Mouse (Mus musculus) heart, embryonic 15.5 days (tissue): ENCODE data around the gene Cyb561a3. TPM values are rescaled to one million over a fixed set of nuclear protein-coding genes. Genes with fewer than 3 reads are reported as not detected.

Experiments
- ATAC-seq: fragments of 200-750 bp; cut with Nextera tagmentation; replicated peaks from 2 replicates; pipeline ENCODE4 v1.8.0; 2017; ENCODE audit warnings: low read depth, moderate TSS enrichment; ENCODE audit not compliant: insufficient number of reproducible peaks, insufficient read depth, low FRiP score
- H3K27ac ChIP-seq: fragments of 300-500 bp; sonication (generic); 2 replicates; pipeline ENCODE4 v1.5.1; 2015; ENCODE audit warnings: mild to moderate bottlenecking, inconsistent platforms
- H3K27me3 ChIP-seq: fragments of 300-500 bp; sonication (generic); 2 replicates; pipeline ENCODE4 v1.6.1; 2015; ENCODE audit warnings: inconsistent platforms
- H3K36me3 ChIP-seq: fragments of 300-500 bp; sonication (generic); 2 replicates; pipeline ENCODE4 v1.6.1; 2015; ENCODE audit warnings: mild to moderate bottlenecking, inconsistent platforms
- H3K4me1 ChIP-seq: fragments of 300-500 bp; sonication (generic); replicated peaks from 2 replicates; pipeline ENCODE4 v1.6.1; 2015; ENCODE audit warnings: inconsistent platforms
- H3K4me2 ChIP-seq: fragments of 300-500 bp; sonication (generic); 2 replicates; pipeline ENCODE4 v1.6.1; 2015; ENCODE audit warnings: inconsistent platforms, mild to moderate bottlenecking, moderate library complexity
- H3K4me3 ChIP-seq: fragments of 300-500 bp; sonication (generic); 2 replicates; pipeline ENCODE4 v1.5.1; 2015; ENCODE audit warnings: mild to moderate bottlenecking, inconsistent platforms
- H3K9ac ChIP-seq: fragments of 300-500 bp; sonication (generic); 2 replicates; pipeline ENCODE4 v1.6.1; 2015; ENCODE audit warnings: mild to moderate bottlenecking, inconsistent platforms
- H3K9me3 ChIP-seq: fragments of 300-500 bp; sonication (generic); replicated peaks from 2 replicates; pipeline ENCODE4 v1.6.1; 2016; ENCODE audit warnings: inconsistent platforms
- WGBS: fragments of 180-500 bp; shearing (Covaris S2); methylation state at CpG from one replicate; pipeline ENCODE4 v1.1.7; 2015; ENCODE audit warnings: mixed read lengths; 5-methylcytosine and 5-hydroxymethylcytosine counted together
- polyA plus RNA-seq: library from polyadenylated mRNA; unstranded; fragments of >200 nt; fragmentation: Nextera tagmentation; extraction: Ambion mirVana; gene quantifications from 2 replicates; pipeline ENCODE4 v1.2.1, GENCODE M21; 2015

Gene Cyb561a3
- polyA plus RNA-seq, 1 experiment from 2014 or later: 15.4 TPM

DNA sequence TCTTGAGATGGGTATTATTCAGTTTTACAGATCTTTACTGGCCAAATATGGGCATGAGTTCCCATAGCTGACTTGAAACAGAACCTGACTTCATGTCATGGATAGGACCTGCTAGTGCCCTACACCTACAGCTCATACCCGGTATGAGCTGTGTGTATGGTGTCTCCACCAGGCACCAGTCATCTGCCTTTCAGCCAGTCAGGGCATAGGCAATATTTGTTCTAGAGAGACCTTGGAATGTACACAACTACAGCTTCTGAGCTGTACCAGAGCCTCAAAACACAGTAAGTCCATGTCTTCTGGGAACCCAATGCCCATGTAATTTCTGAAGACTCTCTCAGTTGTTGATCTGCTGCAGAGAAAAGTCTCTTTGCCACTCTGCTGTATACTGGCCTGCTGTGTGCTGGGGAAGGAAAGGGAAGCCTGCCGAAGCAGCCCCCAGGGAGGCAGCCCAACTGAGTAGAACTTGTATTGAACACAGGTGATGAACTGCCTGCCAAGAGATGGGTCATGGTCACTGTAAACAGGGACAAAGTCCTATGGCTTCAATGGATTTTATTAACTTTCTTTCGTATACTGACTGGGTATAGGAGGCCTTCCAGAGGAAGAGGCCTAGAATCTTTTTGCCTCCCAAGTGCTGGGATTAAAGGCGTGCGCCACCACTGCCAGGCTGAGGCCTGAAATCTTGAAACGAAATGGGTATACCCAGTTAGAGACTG is 14.8 kb downstream of the Cyb561a3 start:
- Histone ChIP-seq H3K4me2 (no peak overlapping the region), H3K27ac (no peak overlapping the region), H3K4me3 (no peak overlapping the region), H3K4me1 (no peaks in the 10 kb centered on the region), H3K27me3 (no peaks in the 10 kb centered on the region), H3K9me3 (no peaks in the 10 kb centered on the region), H3K36me3 (peaks cover 21% of the 10 kb centered on the region), H3K9ac (no peak overlapping the region)
- no peak for ATAC-seq
- WGBS: 86% methylated on average over 6 of the region's 6 CpGs

DNA sequence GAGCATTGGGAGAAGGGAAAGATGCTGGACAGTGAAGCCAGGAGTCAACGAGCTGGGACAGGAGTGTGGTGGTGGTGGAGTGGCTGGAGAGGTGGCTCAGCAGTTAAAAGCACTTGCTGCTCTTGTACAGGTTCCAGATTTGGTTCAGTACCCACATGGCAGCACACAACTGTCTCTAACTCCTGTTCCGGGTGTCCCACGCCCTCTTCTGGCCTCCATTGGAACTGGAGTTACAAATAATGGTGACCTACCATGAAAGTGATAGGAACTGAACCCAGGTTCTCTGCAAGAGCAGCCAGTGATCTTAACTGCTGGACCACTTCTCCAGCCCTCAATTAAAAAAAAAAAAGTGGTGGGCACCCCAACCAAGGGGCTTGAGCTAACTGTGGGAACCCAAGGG is 21.2 kb downstream of the Cyb561a3 start:
- no peak overlapping the region for H3K27ac ChIP-seq
- WGBS: 33% methylated on average over 3 of the region's 3 CpGs
- H3K9ac ChIP-seq: no peak overlapping the region
- H3K4me3 ChIP-seq: no peak overlapping the region
- no peaks in the 10 kb centered on the region for H3K9me3 ChIP-seq
- no peaks in the 10 kb centered on the region for H3K36me3 ChIP-seq
- peaks cover 8% of the 10 kb centered on the region for H3K4me1 ChIP-seq
- no peaks in the 10 kb centered on the region for H3K27me3 ChIP-seq
- H3K4me2 ChIP-seq: no peak overlapping the region
- no peak for ATAC-seq

DNA sequence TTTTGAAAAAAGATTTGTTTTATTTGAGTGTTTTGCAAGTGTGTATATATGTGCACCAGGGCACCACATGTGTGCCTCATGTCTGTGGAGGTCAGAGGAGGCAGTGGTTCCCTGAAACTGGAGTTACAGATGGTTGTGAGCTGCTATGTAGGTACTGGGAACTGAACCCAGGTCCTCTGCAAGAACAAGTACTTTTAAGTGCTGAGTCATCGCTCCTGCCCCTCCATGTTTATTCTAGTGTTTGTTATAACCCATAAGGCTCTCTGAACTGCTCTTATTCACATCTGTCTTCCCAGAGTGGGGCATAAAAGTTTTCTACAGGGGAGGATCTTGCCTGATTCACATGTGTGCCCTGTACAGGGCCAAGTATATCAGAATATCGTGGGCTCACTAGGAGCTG is 22.7 kb downstream of the Cyb561a3 start:
- ATAC-seq: no peak
- H3K4me3 ChIP-seq: no peak overlapping the region
- H3K4me1 ChIP-seq: peaks cover 22% of the 10 kb centered on the region
- no peaks in the 10 kb centered on the region for H3K27me3 ChIP-seq
- no peaks in the 10 kb centered on the region for H3K9me3 ChIP-seq
- no peaks in the 10 kb centered on the region for H3K36me3 ChIP-seq
- H3K4me2 ChIP-seq: no peak overlapping the region
- no peak overlapping the region for H3K9ac ChIP-seq
- WGBS: 89% methylated on average over 2 of the region's 2 CpGs
- H3K27ac ChIP-seq: no peak overlapping the region

DNA sequence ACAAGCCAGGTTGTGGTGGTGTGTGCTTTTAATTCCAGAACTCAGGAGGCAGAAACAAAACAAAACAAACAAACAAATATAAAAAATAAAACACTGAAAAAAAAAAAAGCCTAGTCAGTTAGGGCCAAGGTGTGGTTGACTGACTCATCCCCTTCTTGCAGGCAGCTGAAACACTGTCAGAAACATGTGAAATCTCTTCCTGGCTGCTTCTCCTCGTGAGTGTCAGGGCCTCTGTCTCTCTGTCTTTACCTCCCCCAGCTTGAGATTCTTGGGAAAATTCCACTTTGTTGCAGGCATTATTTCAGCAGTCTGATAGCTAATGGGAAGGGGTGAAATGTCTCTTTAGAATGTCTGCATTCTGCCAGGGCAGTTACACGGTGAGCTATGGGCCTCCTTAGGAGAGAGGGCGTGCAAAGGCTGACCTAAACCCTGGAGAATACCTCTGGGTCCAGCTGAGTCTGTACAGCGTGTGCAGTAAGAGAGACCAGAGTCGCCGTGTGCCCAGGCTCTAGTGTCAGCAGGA is 25.3 kb downstream of the Cyb561a3 start:
- Histone ChIP-seq H3K4me3 (peak overlapping the region; percentile 38), H3K4me2 (peak overlapping the region; percentile 54), H3K36me3 (peaks cover under 1% of the 10 kb centered on the region), H3K9ac (peak overlapping the region; percentile 48), H3K27ac (peak overlapping the region; percentile 81), H3K27me3 (no peaks in the 10 kb centered on the region), H3K9me3 (no peaks in the 10 kb centered on the region), H3K4me1 (peaks cover 34% of the 10 kb centered on the region)
- WGBS: 12% methylated on average over 6 of the region's 6 CpGs
- ATAC-seq: no peak

DNA sequence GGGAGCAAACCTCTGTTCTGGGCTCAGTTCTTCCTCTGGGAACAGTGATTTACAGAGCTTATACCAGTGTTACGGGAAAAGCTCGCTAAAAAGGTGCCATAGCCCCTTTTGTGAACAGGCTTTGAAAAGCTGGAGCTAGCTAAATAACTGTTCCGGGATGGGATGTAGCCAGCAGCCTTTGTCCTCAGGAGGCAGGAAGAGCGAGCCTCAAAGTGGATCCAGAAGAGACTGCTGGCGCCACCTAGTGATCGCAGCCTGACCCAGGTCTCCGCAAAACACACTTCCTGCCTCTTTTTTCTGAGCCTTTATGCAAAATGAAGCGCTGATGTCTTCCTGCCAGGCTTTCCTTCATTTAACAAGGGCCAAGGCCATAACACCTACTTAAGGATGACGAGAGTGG is 25.8 kb downstream of the Cyb561a3 start:
- Histone ChIP-seq H3K9ac (peak overlapping the region; percentile 48), H3K4me1 (peaks cover 35% of the 10 kb centered on the region), H3K4me2 (peak overlapping the region; percentile 54), H3K27ac (peak overlapping the region; percentile 81), H3K36me3 (peaks cover 5% of the 10 kb centered on the region), H3K27me3 (no peaks in the 10 kb centered on the region), H3K4me3 (peak overlapping the region; percentile 38), H3K9me3 (no peaks in the 10 kb centered on the region)
- WGBS: 4% methylated on average over 9 of the region's 9 CpGs
- ATAC-seq: peak; percentile 54

DNA sequence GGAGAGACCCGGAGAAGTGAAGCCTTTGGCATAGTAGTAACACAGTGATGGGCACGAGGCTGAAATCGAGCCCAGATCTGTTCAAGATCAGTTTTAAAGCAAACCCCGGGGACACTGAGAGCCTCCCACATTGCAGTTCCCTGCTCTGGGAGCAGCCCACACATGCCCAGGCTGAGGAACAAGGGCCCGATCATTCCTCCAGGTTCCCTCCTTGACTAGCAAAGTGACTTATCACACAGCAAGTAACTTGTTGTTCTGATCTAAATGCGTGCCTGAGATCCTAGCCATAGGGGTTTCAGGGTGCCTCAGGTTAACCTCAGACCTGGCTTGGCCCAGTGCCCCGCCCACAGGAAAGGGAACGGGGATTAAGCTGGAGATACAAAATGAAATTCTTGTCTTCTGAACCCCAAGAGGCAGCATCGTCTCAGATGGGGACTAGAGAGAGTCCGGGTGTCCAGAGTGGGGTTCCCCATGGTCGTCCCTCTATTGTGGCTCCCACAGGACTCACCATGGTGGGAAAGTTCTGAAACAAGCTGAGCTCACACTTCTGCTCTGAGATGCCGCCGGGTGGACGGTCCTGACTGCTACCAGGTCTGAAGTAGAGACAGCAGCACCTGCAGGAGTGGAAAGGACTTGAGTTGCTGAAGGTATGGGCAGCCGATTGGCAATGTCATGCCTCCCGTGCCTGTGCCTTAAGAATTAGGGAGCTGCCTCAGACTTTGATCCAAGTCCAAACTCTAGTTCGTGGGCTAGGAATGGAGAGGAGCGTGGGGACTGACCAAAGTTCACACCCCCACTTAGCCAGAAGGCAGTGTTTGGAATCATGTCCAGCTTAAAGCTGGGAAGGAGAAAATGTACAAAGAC is 26.9 kb downstream of the Cyb561a3 start:
- Histone ChIP-seq H3K4me3 (no peak overlapping the region), H3K4me2 (no peak overlapping the region), H3K4me1 (peaks cover 45% of the 10 kb centered on the region), H3K9me3 (no peaks in the 10 kb centered on the region), H3K27ac (peak overlapping the region; percentile 97), H3K9ac (peak overlapping the region; percentile 83; the same call in 1 of the 2 replicates), H3K36me3 (peaks cover 16% of the 10 kb centered on the region), H3K27me3 (no peaks in the 10 kb centered on the region)
- 74% methylated on average over 18 of the region's 18 CpGs for WGBS
- no peak for ATAC-seq

DNA sequence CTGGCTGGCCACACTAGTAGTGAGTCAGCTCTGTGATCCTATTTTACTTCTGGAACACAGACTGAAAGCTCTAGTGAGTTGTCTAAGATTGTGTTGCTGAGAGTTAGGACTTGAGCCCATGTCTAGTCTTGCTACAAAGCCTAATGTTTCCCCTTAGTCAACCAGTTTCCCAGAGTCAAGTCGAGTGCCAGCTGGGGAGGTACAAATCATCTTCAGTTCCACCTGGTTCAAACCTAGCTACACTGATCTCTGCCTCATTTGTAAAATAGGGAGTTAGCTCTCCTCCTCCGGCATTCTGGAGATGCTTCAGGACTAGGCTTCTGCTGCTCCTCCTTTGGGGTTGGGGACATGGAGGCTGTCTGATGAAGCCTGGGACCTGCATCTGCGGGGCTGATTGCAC is 27.6 kb downstream of the Cyb561a3 start:
- Histone ChIP-seq H3K4me3 (peak overlapping the region; percentile 100), H3K4me1 (peaks cover 45% of the 10 kb centered on the region), H3K9ac (peak overlapping the region; percentile 83), H3K36me3 (peaks cover 23% of the 10 kb centered on the region), H3K27me3 (no peaks in the 10 kb centered on the region), H3K27ac (peak overlapping the region; percentile 97), H3K9me3 (no peaks in the 10 kb centered on the region), H3K4me2 (peak overlapping the region; percentile 76)
- no peak for ATAC-seq
- 37% methylated on average over 3 of the region's 3 CpGs for WGBS

DNA sequence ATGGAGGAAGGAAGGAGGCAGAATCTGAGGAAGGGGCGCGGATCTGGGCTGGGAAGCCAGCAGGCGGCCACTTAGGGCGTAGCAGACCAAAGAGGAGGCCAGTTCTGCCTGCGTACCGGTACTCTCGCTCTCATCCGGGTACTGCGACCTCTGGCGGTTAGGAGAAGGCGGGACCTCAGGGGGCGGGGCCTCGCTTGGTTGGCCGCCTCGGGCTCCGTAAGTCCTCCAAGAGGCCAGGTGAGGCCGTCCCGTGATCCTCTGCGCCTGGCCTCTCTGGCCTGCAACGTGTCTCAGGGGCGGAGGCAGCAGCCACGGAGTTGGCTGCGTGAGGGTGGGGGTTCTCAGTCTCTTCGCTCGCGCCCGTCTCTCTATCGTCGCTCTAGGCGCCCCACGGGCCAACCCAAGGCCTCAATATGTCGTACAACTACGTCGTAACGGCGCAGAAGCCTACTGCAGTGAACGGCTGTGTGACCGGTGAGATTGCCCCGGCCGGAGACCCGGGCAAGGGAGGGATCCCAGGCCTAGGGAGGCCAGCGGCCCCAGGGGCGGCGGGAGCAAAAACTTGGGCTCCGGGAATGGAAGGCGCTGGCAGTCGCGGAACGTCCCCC is 28.4 kb downstream of the Cyb561a3 start, which contains the start of the genes Ddb1 and Tkfc:
Gene Ddb1 (plus strand): TSS at position 35 of the 608 bp plus-strand sequence.
Gene Tkfc (minus strand): TSS at position 362 of the 608 bp plus-strand sequence.
- H3K9me3 ChIP-seq: no peaks in the 10 kb centered on the region
- ATAC-seq: peak; percentile 96

DNA sequence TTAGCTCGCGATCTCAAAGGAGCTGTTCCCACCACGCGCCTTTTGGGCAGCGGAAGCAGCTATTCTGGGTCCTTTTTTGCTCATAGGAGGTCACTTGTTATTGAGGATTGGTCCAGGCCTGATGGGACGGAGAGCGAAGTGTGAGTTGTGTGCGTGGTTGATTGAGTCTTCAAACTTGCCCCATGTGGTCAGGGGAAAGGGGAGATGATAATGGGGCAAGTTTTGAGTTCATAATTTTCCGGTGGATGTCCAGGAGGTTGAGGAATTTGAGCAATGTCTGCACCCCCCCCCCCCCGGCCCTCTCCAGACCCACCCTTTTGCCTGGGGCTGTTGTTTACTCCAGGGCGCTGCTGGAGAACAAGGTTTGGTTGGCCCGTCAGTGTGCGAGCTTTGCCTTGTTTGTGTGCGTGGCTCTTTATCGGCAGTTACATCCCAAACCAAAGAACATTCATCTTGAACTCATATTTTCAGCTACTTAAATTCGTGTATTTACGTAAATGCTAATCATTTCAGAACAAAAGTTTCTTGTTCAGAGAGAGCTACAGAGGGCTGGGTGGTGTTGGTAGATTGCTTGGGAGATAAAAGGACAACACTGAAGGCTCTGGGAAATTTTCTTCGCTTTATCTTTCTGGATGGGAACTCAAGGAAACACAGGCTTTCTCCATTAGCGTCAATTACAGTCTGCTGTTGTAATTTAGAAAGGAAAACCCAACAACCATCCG is 29.1 kb downstream of the Cyb561a3 start:
- WGBS: 4% methylated on average over 20 of the region's 20 CpGs

More for the DNA sequence above, 28.4 kb downstream of the Cyb561a3 start, which contains the start of the genes Ddb1 and Tkfc:
- Histone ChIP-seq H3K4me2 (peak within 1 kb of the TSS; percentile 76), H3K4me3 (peak within 1 kb of the TSS; percentile 100), H3K36me3 (peaks cover 31% of the 10 kb centered on the region), H3K27me3 (no peaks in the 10 kb centered on the region), H3K4me1 (peaks cover 45% of the 10 kb centered on the region), H3K27ac (peak within 1 kb of the TSS; percentile 97), H3K9ac (peak within 1 kb of the TSS; percentile 99)
- under 1% methylated on average over 49 of the region's 49 CpGs for WGBS

DNA sequence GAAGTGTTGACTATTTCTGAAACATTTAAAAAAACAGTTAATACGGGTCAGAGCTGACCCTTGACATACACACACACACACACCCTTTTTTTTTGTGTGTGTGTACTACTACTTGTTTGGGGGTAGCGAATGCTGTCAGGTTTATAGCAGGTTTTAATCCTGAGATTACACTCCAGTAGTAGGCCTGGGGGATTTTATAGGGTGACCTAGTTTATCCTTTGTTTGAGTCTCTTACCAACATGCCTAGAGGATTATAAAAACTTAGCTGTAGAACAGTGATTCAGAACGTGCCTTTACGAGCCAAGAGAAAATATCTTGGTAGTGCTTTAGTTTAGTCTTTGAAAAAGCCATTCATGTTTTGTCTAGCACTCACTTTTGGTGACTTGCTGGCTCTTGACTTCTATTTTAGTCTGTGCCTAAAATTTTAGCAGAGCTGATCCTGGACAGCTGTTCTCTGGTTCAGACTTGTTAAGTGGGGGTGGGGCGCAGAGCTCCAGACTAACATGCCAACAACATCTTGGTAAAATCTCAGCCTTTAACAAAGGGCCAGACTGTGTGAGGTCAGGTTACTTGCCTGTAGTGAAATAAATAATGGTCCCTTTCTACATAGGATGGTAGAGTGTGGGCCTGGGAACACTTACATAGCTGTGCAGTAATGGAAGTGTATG is 31.7 kb downstream of the Cyb561a3 start:
- Histone ChIP-seq H3K9me3 (no peaks in the 10 kb centered on the region), H3K4me2 (no peak overlapping the region), H3K9ac (no peak overlapping the region), H3K27me3 (no peaks in the 10 kb centered on the region), H3K36me3 (peaks cover 64% of the 10 kb centered on the region), H3K4me1 (peaks cover 32% of the 10 kb centered on the region), H3K4me3 (no peak overlapping the region), H3K27ac (no peak overlapping the region)
- ATAC-seq: no peak
- 78% methylated on average over 5 of the region's 5 CpGs for WGBS

More for the DNA sequence above, 29.1 kb downstream of the Cyb561a3 start:
- Histone ChIP-seq H3K4me3 (peak overlapping the region; percentile 100), H3K9ac (peak overlapping the region; percentile 99), H3K9me3 (no peaks in the 10 kb centered on the region), H3K27ac (peak overlapping the region; percentile 97), H3K36me3 (peaks cover 38% of the 10 kb centered on the region), H3K4me2 (peak overlapping the region; percentile 71), H3K27me3 (no peaks in the 10 kb centered on the region), H3K4me1 (peaks cover 45% of the 10 kb centered on the region)
- ATAC-seq: no peak; the same call in 1 of the 2 replicates
